Mouse (Mus musculus) erythroid progenitor cell, adult 5-6 weeks (primary cell): ENCODE results near the gene Olfr1030. TPM values are rescaled to one million over a fixed set of nuclear protein-coding genes. Genes with fewer than 3 reads are reported as not detected.
"Not testable (repeated sequence)": the region's sequence is repeated elsewhere in the genome, so short reads cannot be mapped to it uniquely, and the experiment has no call there.

Experiments
- ATAC-seq: replicated peaks from 2 replicates; pipeline ENCODE4 v1.8.0; 2016; ENCODE audit warnings: moderate number of reproducible peaks, mild to moderate bottlenecking, moderate TSS enrichment, inconsistent platforms; ENCODE audit not compliant: poor library complexity, low FRiP score, severe bottlenecking
- total RNA-seq, 2 experiments: library from RNA; stranded (forward) in 1 of 2; stranded (reverse) in 1 of 2; fragments of 150-400 nt in 1 of 2; fragments of 186-747, 209-891 nt in 1 of 2; gene quantifications; 2 replicates each; pipeline versions ENCODE4 v1.2.3 to v1.2.4; 2015 to 2017; ENCODE audit warnings: low replicate concordance in 2 of 2

The Olfr1030 gene
- total RNA-seq (2015; ENCODE audit: low replicate concordance) (not detected in 2 replicates), total RNA-seq (2017; ENCODE audit: low replicate concordance) (not detected in 2 replicates)

DNA sequence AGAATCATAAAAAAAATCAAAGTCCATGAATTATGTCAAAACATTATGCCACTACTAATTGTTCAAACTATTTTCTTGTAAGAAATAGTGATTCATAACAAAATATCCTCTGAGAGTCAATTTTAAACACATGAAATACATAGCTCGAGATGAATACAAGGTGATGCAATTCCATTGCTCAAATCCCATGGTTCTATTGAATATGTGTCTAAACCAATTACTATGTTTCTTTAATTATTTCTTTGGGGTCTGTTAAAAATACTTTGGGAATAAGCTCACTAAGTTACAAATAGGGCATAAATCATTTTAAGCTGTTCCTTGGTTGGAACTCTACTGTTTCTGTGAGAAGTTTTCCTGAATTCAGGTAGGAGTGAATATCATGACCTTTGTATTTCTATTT is at the start of gene Olfr1030:
Gene Olfr1030 (plus strand): TSS at position 301 of the 400 bp plus-strand sequence.
- no peak for ATAC-seq

- no peak for ATAC-seq
These were observed 28.9 kb upstream of the Olfr1030 start, which contains the start of gene Olfr1028 for GRCm38 (mm10) chr2:85950137-85950536. Gene Olfr1028 (plus strand): TSS chr2:85950437.

DNA sequence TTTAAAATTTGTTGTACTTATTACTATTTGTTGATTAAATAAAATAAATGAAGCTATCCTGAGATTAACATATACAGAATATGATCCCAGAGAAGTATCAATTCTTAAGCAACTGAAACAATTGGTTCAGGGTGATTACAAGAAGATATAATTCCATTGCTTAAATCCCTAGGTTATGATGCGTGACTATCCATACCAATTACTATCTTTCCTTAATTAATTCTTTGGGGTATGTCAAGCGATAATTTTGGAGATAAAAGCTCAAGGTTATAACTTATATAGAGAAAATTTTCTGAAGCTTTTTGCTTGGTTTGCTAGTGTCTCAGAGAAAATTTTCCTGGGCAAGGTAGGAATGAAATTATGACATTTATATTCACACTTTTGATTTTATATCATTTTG is 5.5 kb upstream of the Olfr1030 start, which contains the start of gene Olfr1029:
Gene Olfr1029 (plus strand): TSS at position 301 of the 400 bp plus-strand sequence.
- no peak for ATAC-seq

GRCm38 (mm10) chr2:85990004-85990403 is 10.9 kb downstream of the Olfr1030 start, which contains the start of gene Olfr1031:
Gene Olfr1031 (plus strand): TSS chr2:85990304.
- ATAC-seq: no peak

DNA sequence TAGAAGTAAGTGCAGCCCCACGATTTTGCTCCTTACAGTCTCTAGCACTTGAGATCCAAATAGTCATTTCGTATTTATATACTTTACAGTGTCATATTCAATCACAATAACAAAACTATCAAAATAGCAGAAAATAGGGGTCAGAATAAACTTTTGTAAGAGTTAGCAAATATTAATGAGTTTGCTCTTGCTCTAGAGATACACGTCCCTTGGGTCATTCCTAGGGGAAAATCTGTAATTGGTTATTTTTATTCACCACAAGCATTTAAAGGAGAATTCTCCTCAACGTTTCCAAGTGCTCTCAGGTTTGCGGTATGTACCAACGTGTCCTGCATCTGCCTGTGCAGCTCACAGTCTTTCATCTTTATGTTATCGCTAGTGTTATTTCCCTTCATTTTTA is 26.2 kb downstream of the Olfr1030 start, which contains the start of gene Olfr1032:
Gene Olfr1032 (plus strand): TSS at position 301 of the 400 bp plus-strand sequence.
- ATAC-seq: no peak

GRCm38 (mm10) chr2:86020406-86020805 is 41.3 kb downstream of the Olfr1030 start, which contains the start of gene Olfr1033:
Gene Olfr1033 (plus strand): TSS chr2:86020633.
- ATAC-seq: not testable (repeated sequence)

DNA sequence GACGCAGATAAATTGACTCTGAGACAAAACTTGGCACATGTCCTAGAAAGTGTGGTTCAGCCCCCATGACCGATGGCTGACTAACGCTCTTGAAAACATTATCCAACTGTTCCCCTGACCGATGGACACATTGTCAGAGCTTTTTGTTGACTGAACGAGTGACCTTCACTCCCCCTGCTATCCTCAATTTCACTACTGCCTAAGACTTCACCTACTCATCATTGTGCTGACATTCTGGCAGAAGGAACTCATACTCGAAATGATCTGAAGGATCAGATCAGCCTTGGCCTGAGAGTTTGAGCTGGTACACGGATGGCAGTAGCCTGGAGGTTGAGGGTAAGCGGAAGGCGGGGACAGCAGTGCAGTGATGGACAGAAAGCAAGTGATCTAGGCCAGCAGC is 42.4 kb downstream of the Olfr1030 start:
- not testable (repeated sequence) for ATAC-seq

Other genes starting within 250 kb of the Olfr1030 start
- gene Olfr1012, start 216.5 kb upstream of the Olfr1030 start, total RNA-seq (2015; ENCODE audit: low replicate concordance): not detected in 2 replicates
- gene Olfr1012, start 216.5 kb upstream of the Olfr1030 start, total RNA-seq (2017; ENCODE audit: low replicate concordance): not detected in 2 replicates
- not detected in 2 replicates for gene Olfr1013, start 212.2 kb upstream of the Olfr1030 start, total RNA-seq (2015; ENCODE audit: low replicate concordance)
- not detected in 2 replicates for gene Olfr1013, start 212.2 kb upstream of the Olfr1030 start, total RNA-seq (2017; ENCODE audit: low replicate concordance)
- gene Olfr1014, start 206.6 kb upstream of the Olfr1030 start, total RNA-seq (2015; ENCODE audit: low replicate concordance): not detected in 2 replicates
- gene Olfr1014, start 206.6 kb upstream of the Olfr1030 start, total RNA-seq (2017; ENCODE audit: low replicate concordance): not detected in 2 replicates
- gene Olfr1015, start 197.3 kb upstream of the Olfr1030 start, total RNA-seq (2015; ENCODE audit: low replicate concordance): not detected in 2 replicates
- gene Olfr1015, start 197.3 kb upstream of the Olfr1030 start, total RNA-seq (2017; ENCODE audit: low replicate concordance): not detected in 2 replicates
- not detected in 2 replicates for gene Olfr1016, start 176.7 kb upstream of the Olfr1030 start, total RNA-seq (2015; ENCODE audit: low replicate concordance)
- not detected in 2 replicates for gene Olfr1016, start 176.7 kb upstream of the Olfr1030 start, total RNA-seq (2017; ENCODE audit: low replicate concordance)
- gene Olfr1018, start 160.8 kb upstream of the Olfr1030 start, total RNA-seq (2015; ENCODE audit: low replicate concordance): not detected in 2 replicates
- gene Olfr1018, start 160.8 kb upstream of the Olfr1030 start, total RNA-seq (2017; ENCODE audit: low replicate concordance): 0.39 TPM in 1 of 2 replicates, not detected in the other
- not detected in 2 replicates for gene Olfr1019, start 133.8 kb upstream of the Olfr1030 start, total RNA-seq (2015; ENCODE audit: low replicate concordance)
- gene Olfr1019, start 133.8 kb upstream of the Olfr1030 start, total RNA-seq (2017; ENCODE audit: low replicate concordance): not detected in 2 replicates
- not detected in 2 replicates for gene Olfr1020, start 132.2 kb upstream of the Olfr1030 start, total RNA-seq (2015; ENCODE audit: low replicate concordance)
- not detected in 2 replicates for gene Olfr1020, start 132.2 kb upstream of the Olfr1030 start, total RNA-seq (2017; ENCODE audit: low replicate concordance)
- not detected in 2 replicates for gene Olfr1022, start 110.7 kb upstream of the Olfr1030 start, total RNA-seq (2015; ENCODE audit: low replicate concordance)
- gene Olfr1022, start 110.7 kb upstream of the Olfr1030 start, total RNA-seq (2017; ENCODE audit: low replicate concordance): not detected in 2 replicates
- not detected in 2 replicates for gene Olfr1023, start 93.6 kb upstream of the Olfr1030 start, total RNA-seq (2015; ENCODE audit: low replicate concordance)
- gene Olfr1023, start 93.6 kb upstream of the Olfr1030 start, total RNA-seq (2017; ENCODE audit: low replicate concordance): not detected in 2 replicates
- gene Olfr1024, start 74.2 kb upstream of the Olfr1030 start, total RNA-seq (2015; ENCODE audit: low replicate concordance): not detected in 2 replicates
- gene Olfr1024, start 74.2 kb upstream of the Olfr1030 start, total RNA-seq (2017; ENCODE audit: low replicate concordance): not detected in 2 replicates
- gene Olfr1025-ps1, start 64.1 kb upstream of the Olfr1030 start, total RNA-seq (2015; ENCODE audit: low replicate concordance): not detected in 2 replicates
- gene Olfr1025-ps1, start 64.1 kb upstream of the Olfr1030 start, total RNA-seq (2017; ENCODE audit: low replicate concordance): not detected in 2 replicates
- gene Olfr1026, start 57.7 kb upstream of the Olfr1030 start, total RNA-seq (2015; ENCODE audit: low replicate concordance): not detected in 2 replicates
- gene Olfr1026, start 57.7 kb upstream of the Olfr1030 start, total RNA-seq (2017; ENCODE audit: low replicate concordance): not detected in 2 replicates
- not detected in 2 replicates for gene Olfr1028, start 28.8 kb upstream of the Olfr1030 start, total RNA-seq (2015; ENCODE audit: low replicate concordance)
- not detected in 2 replicates for gene Olfr1028, start 28.8 kb upstream of the Olfr1030 start, total RNA-seq (2017; ENCODE audit: low replicate concordance)
- not detected in 2 replicates for gene Olfr1029, start 5.4 kb upstream of the Olfr1030 start, total RNA-seq (2015; ENCODE audit: low replicate concordance)
- not detected in 2 replicates for gene Olfr1029, start 5.4 kb upstream of the Olfr1030 start, total RNA-seq (2017; ENCODE audit: low replicate concordance)
- gene Olfr1031, start 11.0 kb downstream of the Olfr1030 start, total RNA-seq (2015; ENCODE audit: low replicate concordance): not detected in 2 replicates
- gene Olfr1031, start 11.0 kb downstream of the Olfr1030 start, total RNA-seq (2017; ENCODE audit: low replicate concordance): not detected in 2 replicates
- not detected in 2 replicates for gene Olfr1032, start 26.3 kb downstream of the Olfr1030 start, total RNA-seq (2015; ENCODE audit: low replicate concordance)
- gene Olfr1032, start 26.3 kb downstream of the Olfr1030 start, total RNA-seq (2017; ENCODE audit: low replicate concordance): not detected in 2 replicates
- not detected in 2 replicates for gene Olfr1033, start 41.4 kb downstream of the Olfr1030 start, total RNA-seq (2015; ENCODE audit: low replicate concordance)
- not detected in 2 replicates for gene Olfr1033, start 41.4 kb downstream of the Olfr1030 start, total RNA-seq (2017; ENCODE audit: low replicate concordance)
- not detected in 2 replicates for gene Olfr1034, start 66.6 kb downstream of the Olfr1030 start, total RNA-seq (2015; ENCODE audit: low replicate concordance)
- gene Olfr1034, start 66.6 kb downstream of the Olfr1030 start, total RNA-seq (2017; ENCODE audit: low replicate concordance): not detected in 2 replicates
- gene Olfr1036, start 94.7 kb downstream of the Olfr1030 start, total RNA-seq (2015; ENCODE audit: low replicate concordance): not detected in 2 replicates
- not detected in 2 replicates for gene Olfr1036, start 94.7 kb downstream of the Olfr1030 start, total RNA-seq (2017; ENCODE audit: low replicate concordance)
- gene Olfr1037, start 108.1 kb downstream of the Olfr1030 start, total RNA-seq (2015; ENCODE audit: low replicate concordance): not detected in 2 replicates
- gene Olfr1037, start 108.1 kb downstream of the Olfr1030 start, total RNA-seq (2017; ENCODE audit: low replicate concordance): not detected in 2 replicates
- not detected in 2 replicates for gene Olfr1039, start 156.7 kb downstream of the Olfr1030 start, total RNA-seq (2015; ENCODE audit: low replicate concordance)
- gene Olfr1039, start 156.7 kb downstream of the Olfr1030 start, total RNA-seq (2017; ENCODE audit: low replicate concordance): not detected in 2 replicates
- not detected in 2 replicates for gene Olfr1040, start 167.5 kb downstream of the Olfr1030 start, total RNA-seq (2015; ENCODE audit: low replicate concordance)
- gene Olfr1040, start 167.5 kb downstream of the Olfr1030 start, total RNA-seq (2017; ENCODE audit: low replicate concordance): not detected in 2 replicates
- not detected in 2 replicates for gene Olfr1042, start 182.6 kb downstream of the Olfr1030 start, total RNA-seq (2015; ENCODE audit: low replicate concordance)
- not detected in 2 replicates for gene Olfr1042, start 182.6 kb downstream of the Olfr1030 start, total RNA-seq (2017; ENCODE audit: low replicate concordance)
- gene Olfr1043, start 188.2 kb downstream of the Olfr1030 start, total RNA-seq (2015; ENCODE audit: low replicate concordance): not detected in 2 replicates
- not detected in 2 replicates for gene Olfr1043, start 188.2 kb downstream of the Olfr1030 start, total RNA-seq (2017; ENCODE audit: low replicate concordance)
- gene Olfr1044, start 198.5 kb downstream of the Olfr1030 start, total RNA-seq (2015; ENCODE audit: low replicate concordance): not detected in 2 replicates
- not detected in 2 replicates for gene Olfr1044, start 198.5 kb downstream of the Olfr1030 start, total RNA-seq (2017; ENCODE audit: low replicate concordance)
- not detected in 2 replicates for gene Olfr52, start 206.4 kb downstream of the Olfr1030 start, total RNA-seq (2015; ENCODE audit: low replicate concordance)
- not detected in 2 replicates for gene Olfr52, start 206.4 kb downstream of the Olfr1030 start, total RNA-seq (2017; ENCODE audit: low replicate concordance)
- gene Olfr1045, start 223.7 kb downstream of the Olfr1030 start, total RNA-seq (2015; ENCODE audit: low replicate concordance): not detected in 2 replicates
- not detected in 2 replicates for gene Olfr1045, start 223.7 kb downstream of the Olfr1030 start, total RNA-seq (2017; ENCODE audit: low replicate concordance)
- not detected in 2 replicates for gene Olfr1046, start 240.0 kb downstream of the Olfr1030 start, total RNA-seq (2015; ENCODE audit: low replicate concordance)
- gene Olfr1046, start 240.0 kb downstream of the Olfr1030 start, total RNA-seq (2017; ENCODE audit: low replicate concordance): not detected in 2 replicates